Mouse (Mus musculus) urinary bladder, postnatal 14 days (tissue): ENCODE data around the gene Gm17387.

ENCODE experiments used
- DNase-seq: peaks from one replicate; pipeline ENCODE4 v3.0.0; 2021; ENCODE audit warnings: low spot score

Gm17387 gene

DNA sequence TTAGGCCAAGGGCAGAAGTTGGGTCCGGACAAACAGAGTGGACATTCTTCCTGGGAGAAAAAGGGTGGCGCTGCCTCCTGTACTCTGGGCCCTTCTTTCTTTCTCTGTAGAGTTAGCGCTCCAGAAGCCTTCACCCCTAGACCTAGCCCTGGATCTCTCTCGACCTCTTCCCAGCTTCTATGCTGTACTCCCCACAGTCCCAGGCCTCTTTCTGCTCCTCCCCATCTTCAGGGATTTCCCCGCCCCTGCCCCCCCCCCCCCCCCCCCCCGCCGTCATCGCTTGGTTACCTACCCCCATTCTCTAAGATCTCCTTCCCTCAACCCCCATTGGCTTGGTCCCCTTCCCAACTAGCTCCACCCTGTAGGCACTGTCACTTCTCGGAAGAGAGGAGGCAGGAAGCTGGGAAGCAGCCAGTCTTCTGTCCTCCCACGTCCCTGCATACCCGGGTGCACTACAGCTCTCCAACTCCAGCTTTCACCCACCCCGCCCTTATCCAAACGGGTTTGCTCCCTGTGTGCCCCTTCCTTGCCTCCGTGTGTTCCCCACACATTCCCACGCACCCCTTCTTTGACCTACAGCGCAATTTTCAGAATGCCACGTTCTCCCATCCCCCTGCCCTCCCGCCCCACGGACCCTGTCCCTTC is 18.8 kb downstream of the Gm17387 start:
- peak; percentile 84 for DNase-seq

GRCm38 (mm10) chr7:141048226-141049218 is 19.6 kb downstream of the Gm17387 start:
- peak; percentile 94 for DNase-seq

DNA sequence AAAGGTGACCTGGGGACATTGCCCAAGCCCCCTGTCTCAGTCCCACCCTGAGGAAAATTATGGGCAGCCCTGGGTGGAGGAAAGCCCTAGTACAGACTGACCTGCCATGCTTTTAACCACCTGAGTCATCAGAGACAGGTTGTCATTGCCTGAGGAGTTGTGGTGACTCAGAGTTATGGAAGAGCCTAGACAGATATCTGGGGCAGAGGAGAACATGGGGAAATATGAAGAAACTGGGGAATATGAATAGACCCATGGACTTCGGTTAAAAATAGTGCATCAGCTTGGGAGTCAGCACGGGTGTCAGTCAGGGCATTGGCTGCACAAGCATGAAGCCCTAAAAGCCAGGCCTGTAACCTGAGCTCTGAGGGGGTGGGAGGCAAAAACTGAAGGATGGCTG is 20.4 kb downstream of the Gm17387 start:
- DNase-seq, result no peak

DNA sequence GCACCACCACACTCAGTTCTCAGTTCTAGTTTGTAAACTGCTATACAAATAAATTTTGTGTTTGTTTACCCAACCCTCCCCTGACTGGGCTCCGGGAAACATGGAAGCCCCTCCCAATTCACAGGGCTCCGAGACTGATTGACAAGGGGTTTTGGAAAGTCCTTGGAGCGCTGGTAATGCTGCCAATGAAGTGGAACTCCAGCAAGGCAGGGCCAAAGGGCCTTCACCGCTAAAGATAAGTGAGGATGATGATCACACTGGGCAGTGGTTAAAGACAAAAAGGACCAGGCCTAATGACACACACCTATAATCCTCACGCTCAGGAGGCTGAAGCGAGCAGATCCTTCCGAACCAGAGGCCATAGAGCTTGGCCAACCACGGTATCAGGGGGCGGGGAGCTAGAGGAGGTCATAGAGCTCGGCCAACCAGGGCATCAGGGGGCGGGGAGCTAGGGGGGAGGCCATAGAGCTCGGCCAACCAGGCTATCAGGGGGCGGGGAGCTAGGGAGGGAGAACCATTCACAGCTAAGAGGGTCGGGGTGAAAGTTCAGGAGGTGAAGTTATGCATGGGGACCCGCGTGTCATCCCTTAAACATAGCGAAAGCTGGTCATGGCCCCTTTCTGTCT is 22.2 kb downstream of the Gm17387 start:
- no peak for DNase-seq

- no peak for DNase-seq
Measured at GRCm38 (mm10) chr7:141052016-141052415, 23.1 kb downstream of the Gm17387 start.

DNA sequence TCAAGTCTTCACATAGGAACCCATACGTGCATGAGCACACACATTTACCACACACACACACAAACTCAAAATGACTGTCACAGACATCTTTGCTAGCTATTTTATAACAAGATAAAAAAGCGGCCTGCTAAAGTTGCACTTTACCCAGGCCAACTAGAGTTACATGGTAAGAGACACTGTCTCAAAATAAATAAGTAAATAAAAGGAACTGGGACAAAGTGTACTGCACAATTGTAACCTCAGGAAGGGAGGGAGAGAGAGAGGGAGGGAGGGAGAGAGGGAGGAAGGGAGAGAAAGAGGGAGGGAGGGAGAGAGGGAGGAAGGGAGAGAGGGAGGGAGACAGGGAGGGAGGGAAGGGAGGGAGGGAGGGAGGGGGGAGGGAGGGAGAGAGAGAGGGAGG is 23.5 kb downstream of the Gm17387 start:
- DNase-seq, result no peak

DNA sequence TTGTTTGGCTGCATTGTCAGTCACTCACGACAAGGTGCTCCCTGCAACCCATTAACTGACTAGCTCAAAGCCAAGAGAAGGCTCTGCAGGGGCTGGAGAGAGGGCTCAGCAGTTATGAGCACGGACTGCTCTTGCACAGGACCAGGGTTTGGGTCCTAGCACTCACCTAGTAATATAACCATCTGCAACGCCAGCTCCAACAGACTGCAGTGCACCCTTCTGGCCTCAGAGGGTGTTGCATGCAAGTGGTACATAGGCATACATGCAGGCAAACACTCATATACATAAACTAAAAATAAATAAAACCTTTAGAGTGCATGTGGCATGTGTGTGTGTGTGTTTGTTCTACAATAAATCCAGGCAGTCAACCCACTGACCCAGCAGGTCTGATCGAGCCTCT is 26.9 kb downstream of the Gm17387 start:
- DNase-seq, result no peak

DNA sequence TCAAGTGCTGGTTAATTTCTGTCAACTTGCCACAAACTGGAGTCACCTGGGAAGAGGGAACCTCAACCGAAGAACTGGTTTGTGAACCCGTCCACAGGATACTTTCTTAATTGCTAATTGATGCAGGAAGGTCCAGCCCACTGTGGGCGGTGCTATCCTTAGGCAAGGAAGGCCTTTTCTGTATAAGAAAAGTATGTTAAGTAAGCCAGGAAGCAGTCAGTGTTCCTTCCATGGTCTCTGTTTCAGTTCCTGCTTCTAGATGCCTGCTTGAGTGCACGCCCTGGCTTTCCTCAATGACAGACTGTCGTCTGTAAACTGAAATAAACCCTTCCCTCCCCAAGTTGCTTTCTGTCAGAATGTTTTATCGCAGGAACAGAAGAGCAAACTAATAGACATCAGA is 28.0 kb downstream of the Gm17387 start:
- DNase-seq, result no peak

- DNase-seq, result no peak
Measured at GRCm38 (mm10) chr7:141057541-141057940, 28.6 kb downstream of the Gm17387 start.

GRCm38 (mm10) chr7:141058601-141059341 is 29.8 kb downstream of the Gm17387 start:
- no peak for DNase-seq

DNA sequence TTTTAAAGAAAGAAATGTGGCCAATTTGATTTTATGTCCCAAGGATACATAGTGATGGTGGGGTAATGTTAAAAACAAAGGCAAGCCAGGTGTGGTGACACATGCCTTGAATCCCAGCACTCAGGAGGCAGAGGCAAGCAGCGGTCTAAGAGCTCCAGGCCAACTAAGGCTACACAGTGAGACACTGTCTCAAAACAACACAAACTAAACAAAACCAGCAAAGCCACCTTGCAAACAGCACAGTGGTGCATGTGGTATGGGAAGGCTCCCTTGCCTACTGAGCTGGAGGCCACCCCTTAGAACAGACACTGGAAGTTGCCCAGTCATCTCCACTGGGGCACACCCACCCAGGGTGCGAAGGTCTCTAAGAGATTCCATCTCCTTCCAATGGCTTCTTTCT is 31.0 kb downstream of the Gm17387 start:
- DNase-seq, result no peak

GRCm38 (mm10) chr7:141060426-141061242 is 31.7 kb downstream of the Gm17387 start, which contains the start of gene B4galnt4:
Gene B4galnt4 (plus strand): TSS chr7:141061104.
- peak; percentile 76 for DNase-seq

- no peak for DNase-seq
Measured at GRCm38 (mm10) chr7:141061269-141061692, 32.4 kb downstream of the Gm17387 start.

GRCm38 (mm10) chr7:141062525-141062924 is 33.6 kb downstream of the Gm17387 start:
- no peak for DNase-seq

GRCm38 (mm10) chr7:141063353-141063752 is 34.4 kb downstream of the Gm17387 start:
- DNase-seq, result no peak

DNA sequence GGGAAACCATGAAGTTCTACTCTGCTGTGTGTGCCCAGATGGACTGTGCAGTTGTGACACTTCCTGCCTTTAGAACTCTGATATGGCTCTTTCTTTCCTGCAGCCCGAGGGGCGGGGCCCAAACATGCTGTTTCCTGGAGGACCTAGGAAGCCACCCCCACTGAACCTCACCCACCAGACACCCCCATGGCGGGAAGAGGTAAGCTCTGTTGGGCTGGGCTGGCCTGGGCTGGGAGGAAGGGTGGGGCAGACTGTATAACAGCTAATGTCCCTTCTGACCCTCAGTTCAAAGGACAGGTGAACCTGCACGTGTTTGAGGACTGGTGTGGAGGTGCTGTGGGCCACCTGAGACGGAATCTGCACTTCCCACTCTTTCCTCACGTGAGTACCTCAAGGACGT is 35.2 kb downstream of the Gm17387 start:
- DNase-seq, result no peak

GRCm38 (mm10) chr7:141064576-141064975 is 35.6 kb downstream of the Gm17387 start:
- no peak for DNase-seq

GRCm38 (mm10) chr7:141068351-141068750 is 39.4 kb downstream of the Gm17387 start:
- DNase-seq, result no peak

DNA sequence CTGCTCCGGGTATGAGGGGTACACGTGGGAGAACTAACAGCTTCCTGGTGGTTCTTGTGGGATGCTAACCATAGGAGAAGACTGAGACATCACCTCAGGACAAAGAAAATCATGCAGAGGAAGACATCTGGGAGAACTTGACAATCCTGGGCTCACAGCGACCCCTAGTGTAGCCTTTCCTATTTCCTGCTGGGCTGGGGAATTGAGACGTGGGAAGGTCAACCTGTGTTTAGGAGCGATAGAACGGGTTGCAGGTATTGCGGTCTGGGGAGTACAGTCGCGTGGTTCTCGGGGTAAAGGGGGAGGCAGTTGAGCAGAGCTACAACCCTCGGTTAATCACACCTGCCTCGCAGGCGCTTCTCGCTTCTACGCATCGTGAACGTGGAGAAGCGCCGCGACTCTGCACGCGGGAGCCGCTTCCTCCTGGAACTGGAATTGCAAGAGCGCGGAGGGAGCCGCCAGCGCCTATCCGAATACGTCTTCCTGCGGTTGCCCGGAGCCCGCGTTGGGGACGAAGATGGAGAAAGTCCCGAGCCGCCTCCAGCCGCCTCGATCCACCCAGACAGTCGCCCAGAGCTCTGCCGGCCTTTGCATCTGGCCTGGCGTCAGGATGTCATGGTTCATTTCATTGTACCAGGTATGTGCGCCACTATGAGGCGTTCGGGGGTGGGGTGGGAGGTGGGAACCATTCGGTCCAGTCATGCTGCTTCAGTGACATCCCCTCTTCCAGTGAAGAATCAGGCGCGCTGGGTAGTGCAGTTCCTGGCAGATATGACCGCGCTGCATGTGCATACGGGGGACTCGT is 41.3 kb downstream of the Gm17387 start:
- peak; percentile 85 for DNase-seq
